Comparison of ENCODE assay signal across 14 mouse cellular contexts in the genomic region with DNA sequence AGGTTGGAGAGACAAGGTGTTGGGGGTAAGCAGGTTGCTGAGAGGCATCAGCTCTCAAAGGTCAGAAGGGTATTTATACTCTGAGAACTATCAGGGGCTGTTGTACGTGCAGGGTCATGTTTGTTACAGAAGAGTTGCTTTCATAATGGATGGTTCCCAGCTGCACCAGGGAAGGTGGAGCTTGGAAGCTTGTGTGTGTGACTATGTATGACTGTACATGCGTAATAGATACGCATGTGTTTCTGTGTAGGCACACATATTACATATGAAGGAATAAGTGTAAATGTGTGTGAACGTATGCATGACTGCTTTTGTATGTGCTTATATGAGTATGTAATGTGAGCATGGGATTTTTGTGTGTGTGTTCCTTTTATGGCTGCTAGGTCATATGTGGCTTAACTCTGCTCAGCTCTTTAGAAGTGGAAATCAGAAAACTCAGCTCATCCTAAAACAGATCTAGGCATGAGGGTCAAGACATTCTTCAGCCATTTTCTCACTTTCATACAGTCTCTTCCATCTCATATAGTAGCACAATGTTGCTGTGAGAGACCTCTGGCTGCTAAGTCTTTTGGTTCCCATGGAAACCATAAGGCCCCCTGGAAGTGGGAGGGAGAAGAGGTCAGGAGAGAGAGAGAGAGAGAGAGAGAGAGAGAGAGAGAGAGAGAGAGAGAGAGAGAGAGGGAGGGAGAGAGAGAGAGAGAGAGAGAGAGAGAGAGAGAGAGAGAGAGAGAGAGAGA. TPM values are rescaled to one million over a fixed set of nuclear protein-coding genes. Genes with fewer than 3 reads are reported as not detected.
DNase-seq lines count a peak whose midpoint lies in the region; ATAC-seq lines count a peak whose summit lies in the region.
"Had no signal": no experiment of that assay in that cellular context is flagged by ENCODE, and none has a peak within 500 bp of the region (broad histone marks: within the 10 kb centered on the region; RNA-seq: fewer than 3 reads in every experiment).

No protein-coding gene starts in this region.

- H3K36me3 ChIP-seq in heart, embryonic 11.5 days (ENCODE audit: control insufficient read depth, insufficient read depth, low read length): no peaks in the 10 kb centered on the region
- no peaks in the 10 kb centered on the region for H3K36me3 ChIP-seq in forebrain, embryonic 14.5 days (ENCODE audit: control insufficient read depth, insufficient read depth, low read length)
- no peaks in the 10 kb centered on the region for H3K36me3 ChIP-seq in limb, embryonic 10.5 days
- H3K36me3 ChIP-seq in neural tube, embryonic 11.5 days (ENCODE audit: control insufficient read depth, insufficient read depth, low read length): no peaks in the 10 kb centered on the region
- H3K36me3 ChIP-seq: limb, embryonic 13.5 days had no signal

- no peak overlapping the region for H3K9ac ChIP-seq in heart, embryonic 11.5 days (ENCODE audit: low read depth, low read length)
- H3K9ac ChIP-seq in forebrain, embryonic 14.5 days (ENCODE audit: low read length): no peak overlapping the region
- H3K9ac ChIP-seq in neural tube, embryonic 11.5 days (ENCODE audit: low read length): no peak overlapping the region
- H3K9ac ChIP-seq: limb, embryonic 13.5 days had no signal

- no peak; the same call in 1 of the 2 replicates for ATAC-seq in heart, embryonic 11.5 days (replicated peaks; ENCODE audit: insufficient number of reproducible peaks, low FRiP score, low TSS enrichment)
- peak; percentile 52 for ATAC-seq in forebrain, embryonic 14.5 days
- ATAC-seq in neural tube, embryonic 11.5 days (ENCODE audit: insufficient read depth, low FRiP score, low TSS enrichment): peak; percentile 69
- no peak for ATAC-seq in megakaryocyte-erythroid progenitor cell, adult 5-6 weeks (replicated peaks; ENCODE audit: low FRiP score, low TSS enrichment, poor library complexity, severe bottlenecking)

- no peak overlapping the region for H3K4me2 ChIP-seq in heart, embryonic 11.5 days
- no peak overlapping the region for H3K4me2 ChIP-seq in forebrain, embryonic 14.5 days (ENCODE audit: low read length)
- no peak overlapping the region for H3K4me2 ChIP-seq in neural tube, embryonic 11.5 days (ENCODE audit: low read depth)
- H3K4me2 ChIP-seq: limb, embryonic 13.5 days had no signal

- H3K4me3 ChIP-seq in heart, embryonic 11.5 days (ENCODE audit: low read depth, low read length): no peak overlapping the region
- no peak overlapping the region for H3K4me3 ChIP-seq in forebrain, embryonic 14.5 days (ENCODE audit: low read depth, low read length)
- no peak overlapping the region for H3K4me3 ChIP-seq in limb, embryonic 10.5 days
- H3K4me3 ChIP-seq in neural tube, embryonic 11.5 days (ENCODE audit: low read depth, low read length): no peak overlapping the region
- H3K4me3 ChIP-seq: limb, embryonic 13.5 days; megakaryocyte, embryonic 14.5 days had no signal

- no peaks in the 10 kb centered on the region for H3K9me3 ChIP-seq in heart, embryonic 11.5 days (replicated peaks; ENCODE audit: control insufficient read depth, low read length)
- H3K9me3 ChIP-seq in forebrain, embryonic 14.5 days (replicated peaks; ENCODE audit: control insufficient read depth, low read length): no peaks in the 10 kb centered on the region
- no peaks in the 10 kb centered on the region for H3K9me3 ChIP-seq in limb, embryonic 10.5 days (replicated peaks)
- no peaks in the 10 kb centered on the region for H3K9me3 ChIP-seq in neural tube, embryonic 11.5 days (ENCODE audit: control insufficient read depth, low read length)
- H3K9me3 ChIP-seq: limb, embryonic 13.5 days; megakaryocyte, embryonic 14.5 days had no signal

- peaks cover 13% of the 10 kb centered on the region for H3K4me1 ChIP-seq in heart, embryonic 11.5 days (ENCODE audit: control insufficient read depth, insufficient read depth, low read length)
- no peaks in the 10 kb centered on the region for H3K4me1 ChIP-seq in forebrain, embryonic 14.5 days (ENCODE audit: control insufficient read depth, insufficient read depth, low read length)
- peaks cover 25% of the 10 kb centered on the region for H3K4me1 ChIP-seq in limb, embryonic 10.5 days
- peaks cover 10% of the 10 kb centered on the region for H3K4me1 ChIP-seq in neural tube, embryonic 11.5 days (ENCODE audit: control insufficient read depth, insufficient read depth, low read length)
- H3K4me1 ChIP-seq: megakaryocyte, embryonic 14.5 days had no signal

- H3K27me3 ChIP-seq in heart, embryonic 11.5 days (ENCODE audit: control insufficient read depth, insufficient read depth, low read length): no peaks in the 10 kb centered on the region
- H3K27me3 ChIP-seq in forebrain, embryonic 14.5 days (replicated peaks; ENCODE audit: control insufficient read depth, insufficient read depth, low read length): no peaks in the 10 kb centered on the region
- no peaks in the 10 kb centered on the region for H3K27me3 ChIP-seq in limb, embryonic 10.5 days (ENCODE audit: low read depth, poor library complexity, severe bottlenecking)
- H3K27me3 ChIP-seq in neural tube, embryonic 11.5 days (ENCODE audit: control insufficient read depth, insufficient read depth, low read length): no peaks in the 10 kb centered on the region
- H3K27me3 ChIP-seq: limb, embryonic 13.5 days; megakaryocyte, embryonic 14.5 days had no signal

- DNase-seq in heart, adult 11 months: peak; percentile 60
- peak; percentile 27 for DNase-seq in forebrain, embryonic 14.5 days (ENCODE audit: low spot score)
- no peak for DNase-seq in limb, embryonic 10.5 days (ENCODE audit: low spot score)
- peak; percentile 29 for DNase-seq in neural tube, embryonic 11.5 days (ENCODE audit: low spot score)
- DNase-seq in thymus, postnatal 14 days: no peak
- no peak for DNase-seq in ovary, postnatal 10 days (ENCODE audit: low spot score)
- DNase-seq: cerebellum, postnatal 10 days; kidney, adult 18-20 months; lung, adult 18-20 months; thymus, postnatal 25 days had no signal

- 63% methylated on average over 4 of the region's 4 CpGs for WGBS in heart, embryonic 11.5 days (ENCODE audit: insufficient replicate concordance)
- 81% methylated on average over 4 of the region's 4 CpGs for WGBS in forebrain, embryonic 14.5 days
- WGBS in limb, embryonic 10.5 days: 64% methylated on average over 4 of the region's 4 CpGs
- 54% methylated on average over 4 of the region's 4 CpGs for WGBS in neural tube, embryonic 11.5 days

- no peak overlapping the region for H3K27ac ChIP-seq in heart, embryonic 11.5 days (ENCODE audit: low read depth, low read length)
- H3K27ac ChIP-seq in forebrain, embryonic 14.5 days (ENCODE audit: low read depth, low read length): no peak overlapping the region
- H3K27ac ChIP-seq in limb, embryonic 10.5 days: peak overlapping the region; percentile 14; the same call in 1 of the 2 replicates
- H3K27ac ChIP-seq in neural tube, embryonic 11.5 days (ENCODE audit: low read depth, low read length): peak overlapping the region; percentile 63; the same call in 1 of the 2 replicates
- H3K27ac ChIP-seq: limb, embryonic 13.5 days had no signal

RNA-seq across cellular contexts. Expression of gene Aplnr, which starts 25.0 kb away (rescaled TPM):
- polyA plus RNA-seq in heart, embryonic 11.5 days (2014; fragmentation: Nextera tagmentation; extraction: Ambion mirVana): 8.9 and 9.7 TPM in 2 replicates
- polyA plus RNA-seq in forebrain, embryonic 14.5 days (2014; fragmentation: Nextera tagmentation; extraction: Ambion mirVana): 24.8 and 25.6 TPM in 2 replicates
- 32.9 and 40.6 TPM in 2 replicates for polyA plus RNA-seq in limb, embryonic 10.5 days (2016; fragmentation: Nextera tagmentation; extraction: Ambion mirVana)
- 35.2 and 37.1 TPM in 2 replicates for polyA plus RNA-seq in neural tube, embryonic 11.5 days (2014; fragmentation: Nextera tagmentation; extraction: Ambion mirVana)
- total RNA-seq in megakaryocyte-erythroid progenitor cell, adult 5-6 weeks (2014; fragmentation: Nextera tagmentation): not detected in 2 replicates
- total RNA-seq in megakaryocyte-erythroid progenitor cell, adult 5-6 weeks (2017): not detected in 2 replicates

RNA-seq across cellular contexts. Expression of gene Lrrc55, which starts 35.9 kb away (rescaled TPM):
- 0.07 and 0.24 TPM in 2 replicates for polyA plus RNA-seq in heart, embryonic 11.5 days (2014; fragmentation: Nextera tagmentation; extraction: Ambion mirVana)
- 11.0 and 11.7 TPM in 2 replicates for polyA plus RNA-seq in forebrain, embryonic 14.5 days (2014; fragmentation: Nextera tagmentation; extraction: Ambion mirVana)
- polyA plus RNA-seq in limb, embryonic 10.5 days (2016; fragmentation: Nextera tagmentation; extraction: Ambion mirVana): 0.19 and 0.31 TPM in 2 replicates
- polyA plus RNA-seq in neural tube, embryonic 11.5 days (2014; fragmentation: Nextera tagmentation; extraction: Ambion mirVana): 1.1 and 1.2 TPM in 2 replicates
- total RNA-seq in megakaryocyte-erythroid progenitor cell, adult 5-6 weeks (2014; fragmentation: Nextera tagmentation): not detected in 2 replicates
- total RNA-seq in megakaryocyte-erythroid progenitor cell, adult 5-6 weeks (2017): not detected in 2 replicates

Comparison
In these comparisons a context has a peak if more than half of its experiments do, and no peak if none do; other contexts are left out.
1. DNase-seq: peak in heart, adult 11 months (single experiment), forebrain, embryonic 14.5 days (single experiment) and neural tube, embryonic 11.5 days (single experiment); none in limb, embryonic 10.5 days (single experiment), thymus, postnatal 14 days (single experiment) and ovary, postnatal 10 days (single experiment).
2. ATAC-seq: peak in forebrain, embryonic 14.5 days (single experiment) and neural tube, embryonic 11.5 days (single experiment); none in heart, embryonic 11.5 days (single experiment) and megakaryocyte-erythroid progenitor cell, adult 5-6 weeks (single experiment).
3. H3K27ac ChIP-seq: peak in limb, embryonic 10.5 days (single experiment) and neural tube, embryonic 11.5 days (single experiment); none in heart, embryonic 11.5 days (single experiment) and forebrain, embryonic 14.5 days (single experiment).